Mouse (Mus musculus): Measurements from ENCODE around the gene Gsto1. TPM values are rescaled to one million over a fixed set of nuclear protein-coding genes. Genes with fewer than 3 reads are reported as not detected.

Gsto1 gene
- 10 to 100 TPM; 44.1 to 45.2 TPM for total RNA-seq (2021)
- long read RNA-seq, experiment 1, transcript Gsto1-201 (6 exons, 1,182 nt), result major isoform, 20 of 23 reads
- long read RNA-seq, experiment 1, partial matches to known transcripts, result 0 of 23 reads
- long read RNA-seq, experiment 1, other reads (novel, unspliced or antisense), result 1 of 23 reads
- long read RNA-seq, experiment 2, transcript Gsto1-201 (6 exons, 1,182 nt), result major isoform, 17 of 18 reads
- long read RNA-seq, experiment 2, partial matches to known transcripts, result 0 of 18 reads
- long read RNA-seq, experiment 2, other reads (novel, unspliced or antisense), result 1 of 18 reads

DNA sequence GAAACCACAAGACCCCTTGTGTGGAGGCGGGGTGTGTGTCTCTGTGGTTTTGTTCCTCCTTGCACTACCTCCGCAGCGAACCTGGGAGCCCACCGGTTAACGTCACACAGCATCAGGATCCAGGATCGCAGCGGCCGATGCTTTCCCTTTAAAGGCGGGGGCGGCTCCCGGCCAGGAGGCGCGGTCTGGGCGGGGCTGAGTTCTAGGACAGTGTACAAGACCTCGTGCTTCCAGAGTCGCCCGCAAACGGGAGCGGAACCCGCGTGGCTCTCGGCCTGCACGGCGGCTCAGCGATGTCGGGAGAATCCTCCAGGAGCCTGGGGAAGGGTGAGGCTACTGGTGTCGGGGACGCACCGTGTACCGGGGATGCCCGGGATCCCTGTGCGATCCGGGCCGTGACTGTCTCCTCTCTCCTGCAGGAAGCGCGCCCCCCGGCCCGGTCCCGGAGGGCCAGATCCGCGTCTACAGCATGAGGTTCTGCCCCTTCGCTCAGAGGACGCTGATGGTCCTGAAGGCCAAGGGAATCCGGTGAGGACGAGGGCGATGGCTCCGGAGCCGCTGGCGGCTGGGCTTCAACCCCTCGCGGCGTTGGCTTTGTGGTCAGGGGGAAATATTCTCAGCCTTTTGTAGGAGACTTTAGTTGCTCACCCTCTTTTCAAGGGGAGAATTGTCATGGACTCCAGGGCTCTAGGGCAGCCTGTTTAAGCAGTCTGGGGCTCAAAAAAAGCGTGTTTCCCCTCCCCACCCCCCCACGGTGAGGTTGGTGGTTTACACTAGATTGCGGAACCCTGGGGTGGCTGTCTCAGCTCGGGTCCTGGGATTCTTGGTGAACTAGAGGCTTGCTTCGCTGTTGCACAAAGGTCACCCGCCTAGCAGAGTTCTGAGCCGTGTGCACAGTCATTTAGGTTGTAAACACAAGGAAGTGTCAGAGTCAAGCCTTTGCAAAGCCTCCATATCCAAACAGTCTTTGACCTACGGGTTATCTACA is at the start of gene Gsto1:
Gsto1 (plus strand) TSS at position 175 of the 988 bp plus-strand sequence.
- intact Hi-C loops (cut with DNase I), result no loop called here
- peak; percentile 87 to 89 for DNase-seq (ENCODE audit: extremely low spot score in 1 of 2, low spot score in 2 of 2)
- peak within 1 kb of the TSS; percentile 76 for H3K27ac ChIP-seq
- H3K4me3 ChIP-seq, result peak within 1 kb of the TSS; percentile 87
- no peak for TF ChIP-seq CTCF (IDR thresholded peaks at IDR 0.05)

DNA sequence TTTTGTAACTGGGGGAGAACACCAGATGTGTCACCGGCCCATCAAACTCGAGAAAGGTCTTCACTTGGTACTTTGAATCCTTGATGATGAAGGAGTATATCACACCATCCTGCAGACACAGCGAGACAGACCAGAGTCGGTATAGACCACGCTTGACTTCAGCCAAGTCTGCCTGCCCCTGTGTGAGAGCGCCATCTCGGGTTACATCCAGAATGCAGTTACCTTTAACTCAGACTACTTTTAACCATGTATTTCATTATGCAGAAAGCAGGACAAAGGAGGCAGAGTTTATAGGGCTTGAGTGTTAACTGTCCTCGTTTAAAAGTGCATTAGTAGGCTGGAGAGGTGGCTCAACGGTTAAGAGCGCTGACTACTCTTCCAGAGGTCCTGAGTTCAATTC is 42.7 kb upstream of the Gsto1 start:
- H3K4me3 ChIP-seq, result no peak overlapping the region
- intact Hi-C loops (cut with DNase I), result no loop called here
- no peak for TF ChIP-seq CTCF (IDR thresholded peaks at IDR 0.05)
- H3K27ac ChIP-seq, result no peak overlapping the region
- DNase-seq (ENCODE audit: extremely low spot score in 1 of 2, low spot score in 2 of 2), result no peak

DNA sequence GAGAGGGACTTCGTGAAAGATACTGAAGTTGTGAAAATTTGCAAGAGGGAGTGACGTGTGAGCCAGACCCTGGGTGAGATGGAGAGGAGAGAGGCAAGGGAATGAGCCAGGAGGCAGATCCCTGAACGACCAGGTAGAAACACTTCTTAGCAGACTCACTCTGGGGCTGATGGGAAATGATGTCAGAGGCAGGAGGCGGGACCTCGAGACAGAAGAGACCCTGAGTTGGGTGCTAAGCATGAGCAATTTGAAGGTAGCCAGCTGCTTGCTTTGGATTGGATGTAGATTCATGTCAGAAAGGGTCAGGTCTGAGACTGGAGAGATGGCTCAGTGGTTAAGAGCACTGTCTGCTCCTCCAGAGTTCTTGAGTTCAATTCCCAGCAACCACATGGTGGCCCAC is 40.0 kb upstream of the Gsto1 start:
- no peak overlapping the region for H3K4me3 ChIP-seq
- intact Hi-C loops (cut with DNase I), result no loop called here
- H3K27ac ChIP-seq, result no peak overlapping the region
- DNase-seq (ENCODE audit: extremely low spot score in 1 of 2, low spot score in 2 of 2), result no peak
- TF ChIP-seq CTCF (IDR thresholded peaks at IDR 0.05), result no peak

DNA sequence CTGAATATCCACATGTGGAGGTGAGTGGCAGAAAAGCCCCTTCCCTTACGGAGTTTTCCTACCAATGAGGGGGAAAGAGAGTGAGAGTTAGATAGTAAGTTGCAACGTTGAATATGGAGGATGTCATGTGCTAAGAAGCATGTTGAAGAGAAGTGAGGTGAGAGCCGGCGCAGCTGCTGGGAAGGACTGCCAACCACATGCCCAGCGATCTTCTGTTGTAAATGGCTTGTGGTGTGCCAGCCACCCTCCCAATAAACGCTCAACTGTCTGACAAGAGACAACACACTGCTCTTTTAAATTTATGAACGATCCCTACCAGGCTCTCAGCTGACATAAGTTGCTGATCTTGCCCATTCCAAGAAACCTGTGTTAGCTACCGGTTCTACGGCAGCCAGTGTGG is 37.1 kb upstream of the Gsto1 start:
- intact Hi-C loops (cut with DNase I), result no loop called here
- Histone ChIP-seq H3K27ac (no peak overlapping the region), H3K4me3 (no peak overlapping the region)
- no peak for TF ChIP-seq CTCF (IDR thresholded peaks at IDR 0.05)
- no peak for DNase-seq (ENCODE audit: extremely low spot score in 1 of 2, low spot score in 2 of 2)

DNA sequence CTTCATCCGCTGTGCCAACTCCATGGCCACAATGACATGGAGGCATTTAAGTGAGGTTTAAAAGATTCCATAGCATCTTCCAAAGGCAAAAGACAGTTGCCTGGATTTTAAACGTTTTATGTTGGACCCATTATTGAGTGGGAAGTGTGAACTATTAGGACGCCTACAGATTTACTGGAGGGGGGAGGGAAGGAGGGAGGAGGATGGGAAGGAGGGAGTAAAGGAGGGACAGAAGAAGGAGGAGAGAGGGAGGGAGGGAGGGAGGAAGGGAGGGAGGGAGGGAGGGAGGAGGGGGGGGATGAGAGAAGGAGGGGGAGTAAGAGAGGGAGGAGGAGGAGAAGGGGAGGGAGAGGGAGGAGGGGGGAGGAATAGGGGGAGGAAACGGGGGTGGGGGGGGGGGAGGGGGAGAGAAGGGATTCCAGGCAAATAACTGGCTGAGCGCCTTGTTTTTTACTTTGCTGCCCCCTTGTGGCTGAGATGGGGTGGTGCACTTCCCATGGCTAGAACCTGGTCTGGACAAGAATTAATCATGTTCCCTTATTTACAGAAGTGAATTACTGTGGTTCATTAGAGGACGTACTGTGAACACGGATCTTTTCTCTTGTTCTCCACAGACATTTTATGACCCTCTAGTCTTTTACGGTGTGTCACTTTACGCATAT is 33.8 kb upstream of the Gsto1 start:
- TF ChIP-seq CTCF (IDR thresholded peaks at IDR 0.05), result peak; percentile 72
- DNase-seq (ENCODE audit: extremely low spot score in 1 of 2, low spot score in 2 of 2), result peak; percentile 74 to 79
- intact Hi-C loops (cut with DNase I), result loop anchor here (1.0 to 2.0 kb wide), 3 partner anchors 162 to 464 kb away; no protein-coding TSS in a partner anchor
- Histone ChIP-seq H3K4me3 (no peak overlapping the region), H3K27ac (no peak overlapping the region)

DNA sequence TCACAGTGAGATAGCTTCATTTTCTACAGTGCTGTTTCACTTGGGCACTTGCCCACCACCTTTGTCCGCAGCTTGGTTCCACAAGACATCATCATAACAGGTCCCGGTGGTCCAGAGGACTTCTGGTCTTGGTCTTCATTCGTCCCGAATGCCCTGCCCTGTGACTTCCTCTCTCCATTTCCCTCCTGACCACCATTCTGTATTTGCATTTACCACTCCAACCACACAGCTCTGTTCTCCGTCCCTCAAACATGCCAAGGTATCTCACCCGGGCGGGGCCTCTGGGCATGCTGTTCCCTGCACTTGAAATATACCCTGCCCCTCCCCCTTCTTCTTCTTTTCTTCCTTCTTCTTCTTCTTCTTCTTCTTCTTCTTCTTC is 33.3 kb upstream of the Gsto1 start:
- intact Hi-C loops (cut with DNase I), result loop anchor here (1.0 to 2.0 kb wide), 3 partner anchors 162 to 465 kb away; no protein-coding TSS in a partner anchor

DNA sequence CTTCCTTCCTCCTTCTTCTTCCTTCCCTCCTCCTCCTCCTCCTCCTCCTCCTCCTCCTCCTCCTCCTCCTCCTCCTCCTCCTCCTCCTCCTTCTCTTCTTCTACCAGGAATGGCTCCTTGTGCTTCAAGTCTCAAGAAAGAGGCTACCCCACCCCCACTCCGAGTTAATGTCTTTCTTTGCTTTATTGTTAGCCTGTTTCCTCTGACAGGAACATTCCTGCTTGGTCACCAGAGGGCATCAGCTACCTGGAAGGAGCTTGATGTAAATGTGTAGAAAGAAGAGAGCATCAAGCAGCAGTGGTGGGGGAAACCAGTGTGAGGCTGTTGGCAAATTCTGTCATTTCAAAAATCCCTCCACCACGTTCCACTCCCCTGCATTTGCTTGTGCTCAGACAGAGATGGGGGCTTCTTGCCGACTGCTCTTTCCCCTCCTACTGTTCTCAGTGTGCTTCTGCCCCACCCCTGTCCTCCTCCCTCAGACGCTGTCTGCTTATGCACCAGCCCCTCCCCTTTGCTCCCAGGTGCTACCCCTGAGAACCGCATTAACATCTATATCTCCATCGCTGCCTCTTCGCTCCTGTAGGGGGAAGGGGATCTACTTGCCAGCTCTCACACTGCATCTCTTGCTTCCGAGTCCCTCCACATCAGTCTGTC is 32.5 kb upstream of the Gsto1 start:
- intact Hi-C loops (cut with DNase I), result no loop called here
- DNase-seq (ENCODE audit: extremely low spot score in 1 of 2, low spot score in 2 of 2), result no peak
- no peak overlapping the region for H3K27ac ChIP-seq
- H3K4me3 ChIP-seq, result no peak overlapping the region
- TF ChIP-seq CTCF (IDR thresholded peaks at IDR 0.05), result no peak; the same call in 1 of the 2 replicates

More for the DNA sequence above, 33.3 kb upstream of the Gsto1 start:
- no peak overlapping the region for H3K27ac ChIP-seq
- no peak for DNase-seq (ENCODE audit: extremely low spot score in 1 of 2, low spot score in 2 of 2)
- no peak overlapping the region for H3K4me3 ChIP-seq
- no peak for TF ChIP-seq CTCF (IDR thresholded peaks at IDR 0.05)

DNA sequence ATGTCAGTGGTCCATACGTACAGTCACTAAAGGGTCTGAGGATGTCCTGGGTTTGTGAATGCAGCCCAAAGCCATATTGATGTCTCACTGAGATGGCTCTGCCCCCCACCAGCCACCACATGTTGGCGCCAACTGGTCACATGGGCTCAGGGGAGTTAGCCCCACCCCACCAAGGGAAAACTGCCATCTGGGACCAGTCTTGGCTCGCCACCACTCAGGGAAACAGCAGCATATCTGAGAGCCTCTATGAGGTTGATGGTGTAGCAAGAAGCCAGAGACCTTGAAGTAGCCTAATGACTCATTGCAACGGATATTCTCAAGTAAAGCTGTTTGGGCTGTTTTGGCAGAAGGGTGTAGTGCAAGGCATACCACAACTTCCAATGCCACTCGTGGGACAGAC is 30.7 kb upstream of the Gsto1 start:
- intact Hi-C loops (cut with DNase I), result no loop called here
- H3K27ac ChIP-seq, result no peak overlapping the region
- no peak for TF ChIP-seq CTCF (IDR thresholded peaks at IDR 0.05)
- DNase-seq (ENCODE audit: extremely low spot score in 1 of 2, low spot score in 2 of 2), result no peak
- H3K4me3 ChIP-seq, result no peak overlapping the region

DNA sequence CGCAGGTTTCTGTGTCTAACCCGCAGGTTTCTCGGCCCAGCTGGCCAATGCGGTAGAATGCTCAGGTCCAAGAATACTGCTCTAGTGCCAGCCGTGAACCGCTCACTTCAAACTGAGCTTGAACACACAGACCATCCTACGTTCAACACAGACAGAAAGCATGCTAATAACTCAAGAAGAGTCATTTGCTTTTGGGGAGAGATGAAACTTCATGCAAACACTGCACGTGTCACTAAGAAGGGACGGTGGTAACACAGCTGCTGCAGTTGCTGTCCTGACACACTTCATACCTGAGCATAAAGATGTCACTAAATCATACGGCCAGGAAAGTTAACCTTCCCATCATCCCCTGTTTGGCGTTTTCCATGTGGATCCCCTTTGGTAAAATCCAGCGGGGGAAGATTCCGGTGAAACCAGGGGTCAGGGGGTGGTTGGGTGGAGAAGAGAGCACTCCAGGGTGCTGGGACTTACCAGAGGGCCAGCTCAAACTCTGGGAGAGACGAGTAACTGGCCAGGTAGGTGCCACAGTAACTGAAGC is 24.8 kb upstream of the Gsto1 start:
- no peak for DNase-seq (ENCODE audit: extremely low spot score in 1 of 2, low spot score in 2 of 2)
- TF ChIP-seq CTCF (IDR thresholded peaks at IDR 0.05), result no peak
- Histone ChIP-seq H3K27ac (no peak overlapping the region), H3K4me3 (no peak overlapping the region)
- intact Hi-C loops (cut with DNase I), result no loop called here

DNA sequence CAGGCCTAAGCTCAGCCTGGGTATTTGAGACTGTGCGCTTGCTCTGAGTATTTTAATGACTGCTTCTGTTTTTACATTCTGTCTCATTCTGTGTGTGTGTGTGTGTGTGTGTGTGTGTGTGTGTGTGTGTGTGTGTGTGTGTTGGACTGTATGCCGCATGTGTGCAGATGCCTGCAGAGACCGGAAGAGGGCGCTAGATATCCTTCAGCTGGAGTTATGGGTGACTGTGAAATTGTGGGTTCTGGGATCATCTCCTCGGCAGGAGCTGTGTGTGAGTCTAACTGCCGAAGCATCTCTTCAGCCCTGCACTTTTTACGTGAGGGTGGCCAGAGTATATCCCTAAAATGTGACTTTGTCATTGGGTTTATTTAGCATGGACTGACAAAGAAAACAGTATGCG is 23.7 kb upstream of the Gsto1 start:
- Histone ChIP-seq H3K4me3 (no peak overlapping the region), H3K27ac (no peak overlapping the region)
- DNase-seq (ENCODE audit: extremely low spot score in 1 of 2, low spot score in 2 of 2), result no peak
- no peak for TF ChIP-seq CTCF (IDR thresholded peaks at IDR 0.05)
- intact Hi-C loops (cut with DNase I), result no loop called here

DNA sequence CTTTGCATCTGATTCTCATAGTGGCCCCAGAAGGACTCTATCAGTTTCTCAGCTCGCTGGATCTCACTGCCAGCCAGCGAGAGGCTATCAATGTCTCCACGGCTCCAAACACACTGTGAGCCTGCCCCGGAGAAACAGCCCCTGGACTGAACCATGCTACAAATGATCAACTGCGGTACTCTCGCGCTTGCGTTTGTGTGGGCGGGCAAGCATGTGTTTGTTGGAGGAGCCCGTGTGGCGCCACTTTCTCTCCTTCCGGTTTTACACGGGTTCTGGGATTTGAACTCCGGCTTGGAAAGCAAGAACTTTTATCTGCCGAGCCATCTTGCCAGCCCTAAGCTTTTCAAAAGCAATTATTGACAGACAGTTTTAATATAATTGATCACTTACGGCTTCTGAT is 22.5 kb upstream of the Gsto1 start:
- no peak for TF ChIP-seq CTCF (IDR thresholded peaks at IDR 0.05)
- H3K27ac ChIP-seq, result no peak overlapping the region
- H3K4me3 ChIP-seq, result no peak overlapping the region
- intact Hi-C loops (cut with DNase I), result no loop called here
- no peak for DNase-seq (ENCODE audit: extremely low spot score in 1 of 2, low spot score in 2 of 2)
